Mouse (Mus musculus) midbrain, embryonic 16.5 days (tissue): ENCODE results near the gene Trim80. TPM values are rescaled to one million over a fixed set of nuclear protein-coding genes. Genes with fewer than 3 reads are reported as not detected.
"Not testable (repeated sequence)": the region's sequence is repeated elsewhere in the genome, so short reads cannot be mapped to it uniquely, and the experiment has no call there.

Source experiments
- ATAC-seq: fragments of 200-750 bp; cut with Nextera tagmentation; 2 replicates; pipeline ENCODE4 v1.8.0; 2017; ENCODE audit warnings: moderate TSS enrichment
- H3K27ac ChIP-seq: fragments of 300-500 bp; sonication (generic); 2 replicates; pipeline ENCODE4 v1.5.1; 2014; ENCODE audit warnings: mild to moderate bottlenecking, low read length, mixed read lengths
- H3K27me3 ChIP-seq: fragments of 300-500 bp; sonication (generic); 2 replicates; pipeline ENCODE4 v1.6.1; 2014; ENCODE audit warnings: low read depth, low read length, mixed read lengths; ENCODE audit not compliant: control insufficient read depth, insufficient read depth
- H3K36me3 ChIP-seq: fragments of 300-500 bp; sonication (generic); 2 replicates; pipeline ENCODE4 v1.6.1; 2014; ENCODE audit warnings: mild to moderate bottlenecking, low read length, moderate library complexity, mixed read lengths; ENCODE audit not compliant: control insufficient read depth, insufficient read depth
- H3K4me1 ChIP-seq: fragments of 300-500 bp; sonication (generic); 2 replicates; pipeline ENCODE4 v1.6.1; 2014; ENCODE audit warnings: mild to moderate bottlenecking, low read length, mixed read lengths; ENCODE audit not compliant: control insufficient read depth, insufficient read depth
- H3K4me2 ChIP-seq: fragments of 300-500 bp; sonication (generic); 2 replicates; pipeline ENCODE4 v1.6.1; 2014; ENCODE audit warnings: mild to moderate bottlenecking, low read length, mixed read lengths
- H3K4me3 ChIP-seq: fragments of 300-500 bp; sonication (generic); 2 replicates; pipeline ENCODE4 v1.5.1; 2014; ENCODE audit warnings: low read depth, mild to moderate bottlenecking, low read length, moderate library complexity, mixed read lengths
- H3K9ac ChIP-seq: fragments of 300-500 bp; sonication (generic); 2 replicates; pipeline ENCODE4 v1.6.1; 2014; ENCODE audit warnings: low read depth, low read length, mixed read lengths
- H3K9me3 ChIP-seq: fragments of 300-500 bp; sonication (generic); replicated peaks from 2 replicates; pipeline ENCODE4 v1.6.1; 2014; ENCODE audit warnings: mild to moderate bottlenecking, low read length, mixed read lengths; ENCODE audit not compliant: control insufficient read depth, poor library complexity, severe bottlenecking
- WGBS: fragments of 180-500 bp; shearing (Covaris S2); extraction: QIAGEN DNeasy Blood & Tissue Kit; methylation state at CpG from one replicate; pipeline ENCODE4 v1.1.7; 2014; 5-methylcytosine and 5-hydroxymethylcytosine counted together
- polyA plus RNA-seq: library from polyadenylated mRNA; unstranded; fragments of >200 nt; fragmentation: Nextera tagmentation; extraction: Ambion mirVana; gene quantifications from 2 replicates; pipeline ENCODE4 v1.2.1, GENCODE M21; 2015

The Trim80 gene
- polyA plus RNA-seq, 1 experiment from 2014 or later: not detected

DNA sequence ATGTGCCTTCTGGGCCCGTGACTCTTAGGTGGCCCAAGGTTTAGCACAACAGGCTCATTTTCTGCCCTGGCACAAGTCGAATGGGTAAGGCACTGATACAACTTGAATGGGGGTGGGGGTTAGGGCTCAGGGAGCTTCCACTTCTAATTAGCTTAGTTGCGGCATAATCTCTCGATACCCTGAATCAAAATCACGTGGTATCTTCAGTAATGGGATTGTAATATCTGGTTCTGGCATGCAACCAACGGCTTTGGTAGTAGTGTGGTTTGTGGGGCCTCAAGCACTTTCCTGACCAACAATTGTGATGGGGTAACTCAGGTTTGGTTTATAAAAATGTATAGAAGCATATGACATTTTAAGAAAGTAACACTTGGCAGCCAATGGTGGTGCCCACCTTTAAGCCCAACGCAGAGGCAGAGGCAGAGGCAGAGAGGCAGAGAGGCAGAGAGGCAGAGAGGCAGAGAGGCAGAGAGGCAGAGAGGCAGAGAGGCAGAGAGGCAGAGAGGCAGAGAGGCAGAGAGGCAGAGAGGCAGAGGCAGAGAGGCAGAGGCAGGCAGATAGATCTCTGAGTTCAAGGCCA, 12.0 kb downstream of the Trim80 start:
- H3K36me3 ChIP-seq: no peaks in the 10 kb centered on the region
- ATAC-seq: no peak
- no peaks in the 10 kb centered on the region for H3K4me1 ChIP-seq
- no peaks in the 10 kb centered on the region for H3K27me3 ChIP-seq
- no peak overlapping the region for H3K4me2 ChIP-seq
- no peak overlapping the region for H3K4me3 ChIP-seq
- H3K9ac ChIP-seq: no peak overlapping the region
- H3K27ac ChIP-seq: no peak overlapping the region
- WGBS: 76% methylated on average over 7 of the region's 7 CpGs
- no peaks in the 10 kb centered on the region for H3K9me3 ChIP-seq

- no peaks in the 10 kb centered on the region for H3K9me3 ChIP-seq
- 62% methylated on average over 4 of the region's 4 CpGs for WGBS
- H3K27me3 ChIP-seq: no peaks in the 10 kb centered on the region
Observed at GRCm38 (mm10) chr11:115453306-115453705, 13.0 kb downstream of the Trim80 start.

GRCm38 (mm10) chr11:115454822-115455221, 14.5 kb downstream of the Trim80 start:
- not testable (repeated sequence) for H3K4me3 ChIP-seq, H3K27me3 ChIP-seq, ATAC-seq, H3K4me2 ChIP-seq, H3K36me3 ChIP-seq, H3K9ac ChIP-seq, H3K9me3 ChIP-seq, H3K4me1 ChIP-seq, H3K27ac ChIP-seq
- 86% methylated on average over 6 of the region's 6 CpGs for WGBS

More at GRCm38 (mm10) chr11:115453306-115453705, 13.0 kb downstream of the Trim80 start:
- Histone ChIP-seq H3K9ac (no peak overlapping the region), H3K4me3 (no peak overlapping the region), H3K4me2 (no peak overlapping the region), H3K27ac (no peak overlapping the region), H3K4me1 (no peaks in the 10 kb centered on the region), H3K36me3 (no peaks in the 10 kb centered on the region)
- ATAC-seq: no peak

GRCm38 (mm10) chr11:115455619-115456018, 15.3 kb downstream of the Trim80 start:
- Histone ChIP-seq H3K9ac (no peak overlapping the region), H3K27me3 (no peaks in the 10 kb centered on the region), H3K4me3 (no peak overlapping the region), H3K27ac (no peak overlapping the region), H3K9me3 (no peaks in the 10 kb centered on the region), H3K4me1 (no peaks in the 10 kb centered on the region), H3K4me2 (no peak overlapping the region), H3K36me3 (no peaks in the 10 kb centered on the region)
- ATAC-seq: no peak
- 86% methylated on average over 15 of the region's 15 CpGs for WGBS

GRCm38 (mm10) chr11:115456182-115456581, 15.8 kb downstream of the Trim80 start:
- Histone ChIP-seq H3K27me3 (no peaks in the 10 kb centered on the region), H3K4me3 (no peak overlapping the region), H3K9ac (no peak overlapping the region), H3K27ac (no peak overlapping the region), H3K4me2 (no peak overlapping the region), H3K4me1 (no peaks in the 10 kb centered on the region), H3K9me3 (no peaks in the 10 kb centered on the region), H3K36me3 (no peaks in the 10 kb centered on the region)
- WGBS: 96% methylated on average over 5 of the region's 5 CpGs
- no peak for ATAC-seq

DNA sequence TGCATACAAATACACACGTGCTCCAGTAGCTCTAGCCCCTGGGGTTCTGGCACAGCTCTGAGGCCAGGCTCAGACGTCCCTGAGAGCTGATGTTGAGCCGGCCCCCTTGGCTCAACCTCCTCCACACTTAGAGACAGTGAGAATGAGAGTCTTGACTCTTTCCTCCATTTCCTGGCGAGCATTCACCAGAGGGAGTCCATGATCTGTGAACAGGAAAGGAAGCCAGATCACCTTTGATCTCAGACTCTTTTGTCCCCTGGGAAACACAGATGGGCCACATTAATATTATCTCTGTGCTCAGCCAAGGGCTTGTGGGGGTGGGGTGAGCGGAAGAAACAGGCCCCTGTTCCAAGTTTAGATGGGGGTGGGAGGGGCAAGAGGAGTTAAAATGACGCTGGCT, 17.1 kb downstream of the Trim80 start:
- WGBS: 30% methylated on average over 6 of the region's 6 CpGs
- Histone ChIP-seq H3K9ac (no peak overlapping the region), H3K27me3 (no peaks in the 10 kb centered on the region), H3K4me1 (no peaks in the 10 kb centered on the region), H3K27ac (no peak overlapping the region), H3K4me3 (no peak overlapping the region), H3K9me3 (no peaks in the 10 kb centered on the region), H3K36me3 (no peaks in the 10 kb centered on the region), H3K4me2 (no peak overlapping the region)
- no peak for ATAC-seq

- H3K27ac ChIP-seq: no peak overlapping the region
- no peaks in the 10 kb centered on the region for H3K27me3 ChIP-seq
- no peaks in the 10 kb centered on the region for H3K4me1 ChIP-seq
- H3K4me3 ChIP-seq: no peak overlapping the region
- no peaks in the 10 kb centered on the region for H3K9me3 ChIP-seq
- no peak overlapping the region for H3K9ac ChIP-seq
- no peaks in the 10 kb centered on the region for H3K36me3 ChIP-seq
- H3K4me2 ChIP-seq: no peak overlapping the region
- 15% methylated on average over 8 of the region's 8 CpGs for WGBS
- ATAC-seq: no peak
Observed at GRCm38 (mm10) chr11:115460976-115461375, 20.6 kb downstream of the Trim80 start.

- Histone ChIP-seq H3K27ac (no peak overlapping the region), H3K4me1 (no peaks in the 10 kb centered on the region), H3K9ac (no peak overlapping the region), H3K27me3 (no peaks in the 10 kb centered on the region), H3K36me3 (no peaks in the 10 kb centered on the region), H3K9me3 (no peaks in the 10 kb centered on the region), H3K4me2 (no peak overlapping the region), H3K4me3 (no peak overlapping the region)
- ATAC-seq: no peak
- WGBS: 74% methylated on average over 5 of the region's 5 CpGs
Observed at GRCm38 (mm10) chr11:115461846-115462242, 21.5 kb downstream of the Trim80 start.

DNA sequence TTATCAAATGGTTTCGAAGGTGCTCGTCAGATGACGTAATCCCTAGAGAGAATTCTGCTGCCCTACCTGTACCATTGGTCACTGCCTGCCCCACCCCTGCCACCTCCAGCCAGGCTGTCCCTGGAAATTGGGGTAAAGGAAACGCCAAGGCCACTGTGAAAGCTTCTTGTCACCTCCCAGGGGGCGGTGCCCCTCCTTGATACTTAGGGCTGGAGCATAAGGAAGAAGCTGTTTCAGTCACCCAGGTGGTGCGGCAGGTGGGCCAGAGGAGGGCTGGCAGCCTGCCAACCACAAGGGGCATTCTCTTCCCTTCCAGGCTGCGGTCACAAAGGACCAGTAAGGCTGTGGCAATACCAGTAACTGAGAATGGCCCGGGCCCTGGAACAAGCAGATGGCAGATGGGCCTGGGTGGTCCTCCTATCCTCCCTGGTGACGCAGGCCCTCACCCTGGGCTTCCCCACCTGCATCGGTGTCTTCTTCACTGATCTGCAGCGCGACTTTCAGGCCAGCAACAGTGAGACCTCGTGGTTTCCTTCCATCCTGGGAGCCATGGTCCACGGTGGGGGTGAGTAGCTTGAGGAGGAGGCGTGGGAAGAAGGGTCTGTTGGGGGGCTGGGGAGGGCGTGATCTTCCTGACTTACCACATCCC, 22.0 kb downstream of the Trim80 start, which contains the start of gene Slc16a5:
Gene Slc16a5, plus strand, starts transcription at position 232 of the 649 bp plus-strand sequence.
- Histone ChIP-seq H3K4me3 (no peak within 1 kb of the TSS), H3K9me3 (no peaks in the 10 kb centered on the region), H3K27ac (no peak within 1 kb of the TSS), H3K4me2 (no peak within 1 kb of the TSS), H3K36me3 (no peaks in the 10 kb centered on the region), H3K9ac (no peak within 1 kb of the TSS), H3K27me3 (no peaks in the 10 kb centered on the region), H3K4me1 (no peaks in the 10 kb centered on the region)
- WGBS: 79% methylated on average over 16 of the region's 16 CpGs
- no peak for ATAC-seq
